Mouse (Mus musculus) cerebellum, adult 11-12 months (tissue): Measurements from ENCODE around the gene Grm8.

ENCODE experiments used
- DNase-seq: peaks from one replicate; pipeline ENCODE4 v3.0.0; 2022

The Grm8 gene

DNA sequence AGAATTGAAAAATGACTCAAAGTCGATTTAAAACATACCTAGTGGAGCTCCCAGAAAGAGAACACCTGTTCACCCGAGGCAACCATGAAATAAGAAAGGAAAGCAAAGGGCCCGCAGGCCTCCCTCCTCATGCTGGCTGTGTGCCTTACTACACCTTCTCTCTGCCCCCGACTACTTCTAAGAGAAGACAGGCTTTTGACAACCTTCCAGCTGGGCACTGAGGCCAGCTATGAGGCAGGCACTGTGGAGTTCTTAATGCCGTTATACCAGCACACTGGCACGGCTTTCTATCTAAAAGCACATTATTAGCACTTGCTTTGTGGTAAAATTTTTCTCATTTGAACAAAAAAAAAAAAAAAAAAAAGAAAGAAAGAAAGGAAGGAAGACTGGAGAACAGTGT is 589.5 kb downstream of the Grm8 start:
- DNase-seq = no peak

DNA sequence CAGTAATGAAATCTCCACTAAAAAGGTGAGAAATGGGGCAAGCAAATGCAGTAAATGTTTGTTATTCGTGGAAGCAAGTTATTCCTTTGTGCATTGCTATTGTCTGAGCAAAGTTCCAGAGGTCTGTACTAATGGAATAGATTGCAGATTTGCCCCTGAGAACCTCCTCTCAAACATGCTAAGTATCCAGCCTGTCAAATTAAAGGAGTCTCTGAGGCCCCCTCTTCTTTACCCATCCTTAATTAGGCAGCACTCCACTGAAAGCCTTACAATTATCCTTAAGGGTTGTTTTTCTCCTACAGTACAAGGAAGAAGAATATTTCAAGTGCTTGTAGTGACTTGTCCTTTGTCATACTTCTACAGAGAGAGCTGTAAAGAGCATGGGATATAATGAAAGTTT is 617.4 kb downstream of the Grm8 start:
- no peak for DNase-seq

DNA sequence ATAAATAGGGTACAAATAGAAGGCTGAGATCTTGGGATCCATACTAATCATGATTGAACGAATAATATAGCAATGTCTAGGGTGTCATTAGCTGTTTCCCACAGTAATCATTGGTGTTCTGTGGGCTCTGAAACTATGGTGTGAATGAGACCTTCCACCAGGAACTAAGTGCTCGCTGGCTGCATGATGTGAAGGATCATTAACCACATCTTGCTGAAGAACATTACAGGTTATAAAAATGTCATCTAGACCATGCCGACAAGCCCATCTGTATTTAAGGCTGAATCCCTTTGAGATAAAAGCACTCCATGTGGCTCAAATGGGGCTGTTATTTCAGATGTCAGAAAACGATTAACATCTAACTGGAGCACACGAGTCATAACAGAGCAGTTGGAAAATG is 674.0 kb downstream of the Grm8 start:
- DNase-seq = no peak

DNA sequence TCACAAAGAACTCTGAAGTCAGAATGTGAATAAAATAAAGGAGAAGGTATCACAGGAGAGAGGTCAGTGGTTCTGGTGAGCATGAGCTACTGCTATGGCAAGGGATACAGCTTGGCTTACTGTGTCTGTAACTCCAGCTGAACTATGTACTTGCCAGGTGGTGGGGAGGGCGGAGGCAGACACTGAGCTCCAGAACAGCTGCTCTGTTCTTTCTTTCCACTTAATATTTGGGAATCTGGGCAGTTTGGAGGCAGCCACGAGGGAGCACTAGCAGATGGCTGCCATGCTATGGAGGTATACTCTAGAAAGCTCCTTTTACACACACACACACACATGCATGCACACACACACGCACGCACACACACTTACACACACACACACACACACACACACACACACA is 726.5 kb downstream of the Grm8 start:
- no peak for DNase-seq

DNA sequence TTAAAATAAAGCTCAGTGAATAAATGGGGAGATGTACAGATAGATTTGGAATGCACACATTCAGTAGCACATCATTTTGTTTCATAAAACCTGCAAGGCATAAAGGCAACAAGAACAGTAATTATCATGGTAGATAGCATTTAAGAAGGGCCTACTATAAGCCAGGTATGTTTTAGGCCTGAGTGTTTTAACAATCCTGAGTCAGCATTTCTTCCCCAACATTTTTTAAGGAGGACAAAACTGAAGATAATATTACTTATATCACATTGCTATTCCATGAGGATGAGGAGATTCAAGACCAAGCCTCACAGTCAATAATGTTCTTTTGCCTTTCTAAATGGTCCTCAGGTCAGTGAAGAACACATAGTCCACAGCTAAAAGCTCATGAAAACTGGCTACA is 762.6 kb downstream of the Grm8 start:
- no peak for DNase-seq

DNA sequence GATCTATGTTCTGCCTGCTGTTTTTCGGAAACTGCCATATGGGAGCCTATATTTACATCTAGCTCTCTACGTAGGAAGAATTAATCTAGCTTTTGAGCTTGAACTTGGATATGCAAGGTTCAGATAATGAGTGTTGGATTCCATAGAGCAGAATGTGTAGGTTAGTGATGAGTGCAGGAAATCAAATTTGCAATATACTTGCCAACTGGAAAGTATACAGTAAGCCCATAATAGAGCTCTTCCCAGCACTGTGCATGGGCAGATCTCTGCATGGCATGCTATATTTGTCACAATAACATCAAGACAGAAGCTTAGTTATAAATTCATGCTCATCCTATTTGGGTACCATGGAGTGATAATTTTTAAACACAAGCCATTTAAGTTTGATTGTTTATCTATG is 763.9 kb downstream of the Grm8 start:
- DNase-seq = no peak

DNA sequence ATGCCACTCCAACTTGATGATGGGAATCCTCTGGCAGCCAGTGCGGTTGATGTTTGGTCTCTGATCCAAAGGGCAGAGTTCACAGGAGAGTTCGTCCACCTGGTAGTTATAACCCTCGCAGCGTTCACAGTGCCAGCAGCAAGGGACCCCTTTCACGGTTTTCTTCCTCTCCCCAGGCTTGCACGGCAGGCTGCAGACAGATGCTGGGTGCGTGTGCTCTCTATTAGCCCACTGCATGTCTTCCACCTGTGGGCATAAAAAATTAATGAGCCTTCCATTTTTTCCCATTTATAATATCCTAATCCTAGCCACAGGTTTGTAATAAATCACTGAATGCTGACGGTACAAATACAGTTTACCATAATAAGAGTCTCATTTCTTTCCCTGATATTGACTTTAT is 771.2 kb downstream of the Grm8 start:
- no peak for DNase-seq

DNA sequence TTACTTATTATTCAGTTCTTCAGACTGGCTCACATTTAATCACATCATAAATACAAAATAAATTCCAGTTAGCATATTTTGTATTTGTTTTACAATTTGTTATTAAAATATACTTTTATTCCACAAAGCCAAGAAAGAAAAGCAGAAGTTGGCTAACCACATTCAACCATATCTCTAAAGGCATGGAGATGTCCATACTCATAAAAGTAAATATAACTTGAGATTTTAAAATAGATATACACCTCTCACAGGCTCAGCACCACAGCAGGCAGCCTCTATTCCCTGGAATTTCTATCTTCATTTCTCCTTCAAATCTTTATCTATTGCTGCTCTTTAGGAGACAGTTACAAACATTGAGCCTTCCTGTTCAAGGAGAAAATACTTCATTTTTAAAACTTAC is 774.5 kb downstream of the Grm8 start:
- DNase-seq = no peak

DNA sequence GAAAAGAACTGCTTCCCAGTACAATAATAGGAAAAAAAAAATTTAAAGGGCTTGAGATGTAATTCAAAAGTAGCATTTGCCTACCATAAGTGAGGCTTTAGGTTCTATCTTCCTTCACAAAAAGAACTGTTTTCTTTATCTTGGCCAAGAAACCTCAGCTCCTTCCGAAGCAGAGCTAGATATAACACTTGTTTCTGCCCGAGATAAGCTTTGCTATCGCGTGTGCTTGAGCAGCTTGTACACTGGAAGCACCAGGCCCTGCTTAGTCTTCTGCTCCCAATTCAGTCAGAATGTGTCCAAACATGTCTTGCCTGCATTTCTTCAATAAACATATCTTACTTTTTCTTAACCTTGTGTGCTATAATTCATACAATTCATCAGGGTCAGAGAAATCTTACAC is 783.8 kb downstream of the Grm8 start:
- DNase-seq = no peak

DNA sequence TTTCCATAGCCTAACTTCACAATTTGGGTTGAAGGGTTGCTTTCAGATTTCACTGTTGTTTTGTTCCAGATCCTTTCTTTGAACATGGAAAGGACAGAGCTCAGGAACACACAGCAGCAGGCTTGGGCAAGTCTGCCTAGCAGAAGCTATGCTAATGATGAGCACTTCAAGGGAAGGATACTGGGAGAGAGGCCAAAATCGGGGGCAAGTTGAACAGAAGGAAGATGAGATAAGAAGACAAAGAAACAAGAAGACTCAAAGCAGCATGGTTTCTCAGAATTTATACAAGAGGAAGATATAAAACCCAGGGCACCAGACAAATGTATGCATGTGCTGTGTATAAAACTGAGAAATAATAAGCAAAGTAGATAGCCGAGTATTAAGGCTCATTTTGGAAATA is 786.7 kb downstream of the Grm8 start:
- DNase-seq = no peak

DNA sequence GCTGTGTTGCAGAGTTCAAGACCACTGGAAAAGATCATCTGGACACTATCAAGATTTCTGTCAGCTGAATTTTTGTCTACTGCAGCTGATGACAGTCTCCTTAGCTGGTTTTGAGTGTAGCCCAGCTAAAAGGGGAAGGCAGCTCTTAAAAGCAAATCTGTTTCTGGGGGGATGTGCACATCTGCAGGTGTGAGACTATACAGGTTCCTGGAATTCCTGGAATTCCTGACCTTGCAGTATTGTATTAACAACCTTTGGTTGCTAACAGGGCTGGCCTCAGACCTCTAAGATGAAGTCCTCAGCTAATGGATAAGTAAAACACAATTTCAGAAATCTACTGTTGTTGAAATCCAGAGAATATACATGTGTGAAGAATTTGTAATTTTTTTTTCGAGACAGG is 788.7 kb downstream of the Grm8 start:
- no peak for DNase-seq

DNA sequence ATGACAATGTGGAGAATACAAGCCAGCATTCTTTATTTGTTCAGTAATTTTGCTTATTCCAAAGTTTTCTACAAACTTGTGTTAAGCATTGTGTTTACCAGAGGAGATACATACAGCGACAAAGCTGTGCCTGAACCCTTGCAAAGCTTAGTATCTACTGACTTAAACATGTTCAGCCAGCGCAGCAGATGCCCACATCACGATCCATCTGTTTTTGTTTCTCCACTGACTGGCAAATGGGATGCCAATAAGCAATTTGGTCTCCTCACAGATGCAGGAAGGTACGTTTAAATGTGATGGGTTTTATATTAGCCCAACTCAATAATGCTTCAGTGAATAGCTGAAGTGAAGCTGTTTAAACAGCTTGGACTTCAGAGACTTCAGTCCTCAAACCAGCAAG is 794.8 kb downstream of the Grm8 start:
- no peak for DNase-seq

DNA sequence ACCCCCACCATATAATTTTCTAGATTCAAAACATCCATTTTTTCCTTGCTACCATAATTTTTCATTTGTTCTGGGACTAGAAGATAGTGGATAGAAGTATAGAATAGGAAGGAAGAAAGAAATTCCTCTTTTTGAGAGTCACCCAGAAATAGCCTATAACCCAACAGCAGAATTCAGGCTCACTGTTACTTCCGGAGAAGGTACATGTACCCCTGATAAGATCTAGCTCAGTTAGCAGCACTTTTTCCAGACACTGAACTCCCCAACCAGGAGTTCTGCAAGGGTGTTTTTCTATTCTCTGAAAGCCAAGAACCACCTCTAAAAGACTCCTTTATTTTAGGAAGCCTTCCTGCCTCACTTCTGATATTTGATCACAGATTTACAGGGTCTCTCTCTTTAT is 816.4 kb downstream of the Grm8 start:
- DNase-seq = no peak

DNA sequence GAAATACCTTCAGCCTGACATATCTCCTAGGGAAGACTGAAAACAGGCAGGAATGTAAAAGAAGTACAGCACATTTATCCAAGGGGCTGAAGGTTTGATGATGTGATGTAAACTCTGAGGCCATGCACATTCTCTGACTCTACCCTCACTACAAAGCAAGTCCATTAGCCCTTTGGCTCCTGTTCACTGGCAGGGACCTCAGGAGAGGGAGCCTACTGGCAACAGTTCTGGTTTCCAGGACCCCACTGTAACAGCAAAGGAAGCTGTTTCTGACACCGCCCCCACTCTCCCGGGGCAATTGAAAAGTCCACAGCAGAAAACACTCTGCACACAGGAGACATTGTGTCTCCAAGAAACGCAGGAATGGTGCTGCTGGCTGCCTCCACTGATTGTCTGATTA is 817.6 kb downstream of the Grm8 start:
- DNase-seq = no peak

DNA sequence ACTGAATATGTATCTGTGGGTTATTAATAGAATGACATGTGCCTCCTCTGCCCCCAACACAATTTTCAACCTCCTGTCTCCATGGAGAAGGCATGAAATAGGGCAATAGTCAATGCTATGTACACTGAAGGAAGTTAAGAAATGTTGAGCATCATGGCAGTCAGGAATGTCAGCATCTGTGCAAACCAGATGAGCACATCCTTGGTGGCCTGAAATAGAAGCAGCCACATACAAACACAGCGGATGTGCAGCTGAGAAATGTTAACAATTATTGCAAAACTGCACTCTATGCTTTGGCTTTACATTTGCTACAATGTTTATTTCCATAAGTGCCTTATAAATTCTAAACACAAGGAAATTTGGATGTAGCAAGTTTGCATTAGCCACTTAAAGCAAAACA is 819.0 kb downstream of the Grm8 start:
- DNase-seq = no peak

DNA sequence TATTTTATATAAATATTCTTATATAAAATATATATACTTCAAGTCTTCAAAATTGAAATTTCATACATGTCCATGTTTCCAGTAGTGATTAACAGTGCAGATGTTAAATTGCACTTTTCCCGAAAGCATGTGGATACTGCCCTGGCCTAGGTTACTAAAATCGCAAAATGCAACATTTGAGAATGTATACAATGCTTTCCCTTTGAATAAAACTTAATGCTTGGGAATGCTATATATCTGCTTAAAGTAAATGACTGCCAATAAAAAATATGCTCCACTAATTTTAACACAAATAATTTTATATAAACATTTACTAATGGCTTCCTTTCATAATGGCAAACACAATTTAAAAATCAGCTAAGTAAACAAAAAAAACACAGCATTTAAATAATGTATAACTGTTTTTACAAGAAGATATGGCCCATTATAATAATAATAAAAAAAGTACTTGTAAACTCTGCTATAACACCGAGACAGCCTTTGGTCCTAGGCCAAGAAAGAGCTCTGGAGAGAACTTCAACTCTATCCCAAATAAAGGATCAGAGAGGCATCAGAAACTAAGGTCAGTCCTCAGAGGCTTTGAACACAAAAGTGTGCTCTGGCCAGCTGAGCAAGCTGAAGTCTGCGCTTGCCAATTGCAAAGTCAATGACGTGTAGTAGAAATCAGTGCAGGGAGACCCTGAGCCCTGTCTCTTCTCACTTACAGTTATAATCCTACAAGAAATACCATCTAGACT is 820.5 kb downstream of the Grm8 start:
- no peak for DNase-seq

DNA sequence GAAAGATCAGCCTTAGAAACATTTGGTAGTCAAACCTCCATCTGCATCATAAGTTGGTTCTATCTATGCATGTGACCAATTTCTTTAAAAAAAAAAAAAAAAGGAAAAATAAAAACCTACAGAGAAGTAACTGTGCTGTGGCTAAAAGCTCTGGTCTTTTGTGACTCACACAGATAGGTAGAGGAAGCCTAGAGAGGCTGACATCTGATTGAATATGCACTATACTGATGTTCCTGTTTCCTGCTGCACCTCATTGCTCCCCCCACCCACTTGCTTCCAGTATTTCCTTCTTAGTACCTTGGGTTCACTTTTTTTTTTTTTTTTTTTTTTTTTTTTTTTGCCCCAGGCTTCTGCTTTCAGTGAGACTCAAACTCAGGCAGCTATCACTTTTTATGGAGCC is 824.6 kb downstream of the Grm8 start:
- no peak for DNase-seq

DNA sequence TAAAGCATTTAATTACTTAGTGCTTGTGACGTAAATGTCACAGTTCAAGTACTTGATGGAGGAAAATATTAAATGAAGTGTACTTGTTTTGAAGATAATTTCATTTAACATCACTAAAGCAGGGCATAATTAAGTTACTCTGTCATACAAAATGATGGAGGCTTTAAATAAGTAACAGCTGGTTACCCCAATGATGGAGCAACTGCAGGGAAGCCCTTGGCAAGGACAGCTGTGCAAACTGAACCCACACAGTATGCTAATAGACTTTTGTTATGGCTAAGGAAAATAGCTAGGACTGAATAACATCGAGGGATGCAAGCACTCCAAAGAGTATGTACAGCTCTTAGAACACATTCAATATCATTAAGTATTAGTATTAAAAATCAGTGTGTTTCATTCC is 829.6 kb downstream of the Grm8 start:
- no peak for DNase-seq

DNA sequence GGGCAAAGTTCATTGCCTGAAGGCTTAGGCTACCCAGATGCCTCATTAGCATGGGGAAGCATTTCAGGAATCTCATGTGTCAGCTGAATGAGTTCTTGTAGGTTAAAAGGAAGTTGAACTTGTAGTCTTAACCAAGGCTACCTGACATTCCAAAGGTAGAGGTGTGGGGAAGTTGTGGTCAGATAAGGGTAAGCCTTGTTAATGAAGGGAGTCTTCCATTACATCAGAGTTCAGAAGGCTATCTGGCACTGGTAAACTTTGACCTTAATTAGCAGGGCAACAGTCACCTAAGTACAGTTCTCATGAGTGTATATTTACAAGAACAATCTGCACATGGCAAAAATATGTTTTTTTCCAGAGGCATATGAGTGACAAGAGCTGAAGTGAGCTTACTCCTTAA is 870.0 kb downstream of the Grm8 start:
- no peak for DNase-seq

DNA sequence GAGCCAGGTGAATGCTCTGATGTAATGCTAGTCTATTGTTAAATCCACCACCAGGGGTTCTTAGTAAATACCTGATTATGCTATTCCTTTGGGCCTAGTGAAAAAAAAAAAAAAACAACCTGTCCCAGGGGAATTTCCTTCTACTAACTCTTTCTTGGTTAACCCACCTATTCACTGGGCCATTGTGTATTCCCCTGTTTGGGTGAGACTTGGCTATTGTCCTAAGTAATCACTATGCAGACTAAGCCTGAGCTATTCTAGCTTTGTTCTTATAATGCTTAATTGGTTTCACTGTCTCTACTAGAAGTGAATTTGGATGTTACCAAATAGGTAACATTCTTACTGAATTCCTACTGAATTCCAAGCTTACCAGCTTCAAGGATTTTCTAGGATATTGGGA is 872.4 kb downstream of the Grm8 start:
- no peak for DNase-seq

DNA sequence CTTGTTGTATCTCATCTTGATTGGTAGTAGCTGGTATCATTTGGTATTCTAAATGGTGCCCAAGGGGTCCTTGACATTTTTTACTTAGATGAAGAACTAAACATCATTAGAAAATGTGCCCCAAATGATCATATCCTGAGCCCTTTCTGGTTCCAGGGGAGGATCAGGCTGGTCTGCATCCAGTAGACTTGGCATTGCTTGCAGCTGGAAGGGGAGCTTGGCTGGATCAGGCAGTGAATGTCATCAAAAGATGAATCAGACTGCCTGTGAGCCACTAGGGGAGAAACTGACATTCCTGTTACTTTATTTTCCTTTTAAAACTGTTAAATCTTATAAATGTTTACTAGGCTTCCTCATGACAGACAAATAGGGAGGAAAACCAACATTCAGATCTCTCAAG is 894.6 kb downstream of the Grm8 start:
- DNase-seq = no peak

DNA sequence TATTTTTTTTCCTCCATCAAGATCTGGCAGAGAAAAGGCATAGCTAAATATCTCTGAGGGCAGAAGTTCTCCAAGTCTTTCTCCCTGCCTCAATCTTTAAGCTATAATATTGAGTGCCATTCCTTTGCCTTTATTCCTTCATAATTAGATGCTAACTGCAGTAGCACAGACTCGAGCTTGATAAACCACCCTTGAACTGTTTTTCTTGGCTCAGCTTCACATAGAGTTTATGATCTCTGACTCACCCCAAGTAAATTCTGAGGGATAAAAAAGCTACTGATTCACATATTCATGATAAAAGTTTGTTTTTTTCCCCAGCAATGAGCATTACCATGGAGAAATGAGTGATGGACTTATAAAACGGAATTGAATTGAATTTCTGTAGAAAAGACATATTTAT is 895.0 kb downstream of the Grm8 start:
- DNase-seq = no peak
